Mouse (Mus musculus) C2C12 (cell line): Measurements from ENCODE around the gene Dot1l.

Experiments
- CEBPB ChIP-seq: IDR thresholded peaks from one replicate; pipeline ENCODE4 v1.6.1; 2011; ENCODE audit warnings: low read depth, mild to moderate bottlenecking, control low read depth, moderate library complexity
- CTCF ChIP-seq: IDR thresholded peaks from one replicate; pipeline ENCODE4 v1.5.1; 2011; ENCODE audit not compliant: control insufficient read depth, insufficient read depth, insufficient read length
- FOSL1 ChIP-seq: IDR thresholded peaks from one replicate; pipeline ENCODE4 v1.8.0; 2011; ENCODE audit warnings: mild to moderate bottlenecking, low read length; ENCODE audit not compliant: poor library complexity, insufficient read depth, severe bottlenecking
- MAX ChIP-seq: IDR thresholded peaks from one replicate; pipeline ENCODE4 v1.6.1; 2011; ENCODE audit warnings: mild to moderate bottlenecking, control low read depth
- MYOD1 ChIP-seq: IDR thresholded peaks from one replicate; pipeline ENCODE4 v1.6.1; 2011; ENCODE audit warnings: low read depth; ENCODE audit not compliant: control insufficient read depth, insufficient read length
- USF1 ChIP-seq: IDR thresholded peaks from one replicate; pipeline ENCODE4 v1.6.1; 2011; ENCODE audit warnings: low read depth, mild to moderate bottlenecking, control low read depth, moderate library complexity

DNA sequence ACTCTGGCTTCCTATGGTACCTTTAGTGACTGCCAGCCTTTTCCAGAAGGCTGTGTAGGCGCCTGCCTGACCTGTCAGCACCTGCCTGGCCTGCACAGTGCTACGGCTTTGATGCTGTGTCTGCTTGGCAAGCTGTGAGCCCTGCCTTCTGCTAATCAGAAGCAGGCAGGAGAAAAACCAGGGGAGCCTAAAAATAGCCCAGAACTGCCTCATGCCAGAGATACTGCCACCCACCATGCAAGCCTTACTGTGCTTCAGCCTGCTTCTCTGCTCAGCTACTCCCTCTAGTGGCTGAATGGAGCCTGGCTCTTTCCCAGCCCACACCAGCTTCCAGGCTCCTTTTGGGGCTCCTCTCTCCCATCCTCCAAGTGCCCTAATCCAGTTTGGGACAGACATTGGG, 19.5 kb downstream of the Dot1l start:
- no peak for TF ChIP-seq USF1
- peak; percentile 73 for TF ChIP-seq CTCF
- no peak for TF ChIP-seq MYOD1
- TF ChIP-seq MAX, result no peak
- no peak for TF ChIP-seq FOSL1
- no peak for TF ChIP-seq CEBPB
